Mouse (Mus musculus) C2C12 (cell line): Measurements from ENCODE around the gene H2al1e. TPM values are rescaled to one million over a fixed set of nuclear protein-coding genes. Genes with fewer than 3 reads are reported as not detected.
"Not testable (repeated sequence)": the region's sequence is repeated elsewhere in the genome, so short reads cannot be mapped to it uniquely, and the experiment has no call there.

Source experiments
- H3K27me3 ChIP-seq: one replicate; pipeline ENCODE4 v1.6.1; 2011; ENCODE audit not compliant: control insufficient read depth, insufficient read depth, insufficient read length
- H3K36me3 ChIP-seq: one replicate; pipeline ENCODE4 v1.6.1; 2011; ENCODE audit not compliant: control insufficient read depth, insufficient read depth
- H3K4me3 ChIP-seq: one replicate; pipeline ENCODE4 v1.5.1; 2011; ENCODE audit warnings: mild to moderate bottlenecking, control low read depth; ENCODE audit not compliant: poor library complexity, insufficient read depth, severe bottlenecking
- H3K79me2 ChIP-seq: one replicate; pipeline ENCODE4 v1.6.1; 2011; ENCODE audit not compliant: control insufficient read depth, insufficient read depth
- H3K79me3 ChIP-seq: one replicate; pipeline ENCODE4 v1.6.1; 2011; ENCODE audit warnings: low read depth, control low read depth
- H3ac ChIP-seq: one replicate; pipeline ENCODE3; 2011; ENCODE audit warnings: low read depth; ENCODE audit not compliant: control insufficient read depth, insufficient read length
- CEBPB ChIP-seq: IDR thresholded peaks from one replicate; pipeline ENCODE4 v1.6.1; 2011; ENCODE audit warnings: low read depth, mild to moderate bottlenecking, control low read depth, moderate library complexity
- CTCF ChIP-seq: IDR thresholded peaks from one replicate; pipeline ENCODE4 v1.5.1; 2011; ENCODE audit not compliant: control insufficient read depth, insufficient read depth, insufficient read length
- FOSL1 ChIP-seq: IDR thresholded peaks from one replicate; pipeline ENCODE4 v1.8.0; 2011; ENCODE audit warnings: mild to moderate bottlenecking, low read length; ENCODE audit not compliant: poor library complexity, insufficient read depth, severe bottlenecking
- MAX ChIP-seq: IDR thresholded peaks from one replicate; pipeline ENCODE4 v1.6.1; 2011; ENCODE audit warnings: mild to moderate bottlenecking, control low read depth
- MYOD1 ChIP-seq: IDR thresholded peaks from one replicate; pipeline ENCODE4 v1.6.1; 2011; ENCODE audit warnings: low read depth; ENCODE audit not compliant: control insufficient read depth, insufficient read length
- MYOG ChIP-seq: IDR thresholded peaks from one replicate; pipeline ENCODE4 v1.6.1; 2011; ENCODE audit not compliant: control insufficient read depth, insufficient read length; ENCODE audit errors: extremely low read depth
- USF1 ChIP-seq: IDR thresholded peaks from one replicate; pipeline ENCODE4 v1.6.1; 2011; ENCODE audit warnings: low read depth, mild to moderate bottlenecking, control low read depth, moderate library complexity
- polyA plus RNA-seq: library from polyadenylated mRNA; unstranded; fragments of >200 nt; fragmentation: generic; extraction: Trizol; gene quantifications from one replicate; pipeline ENCODE4 v1.2.1, GENCODE M21; 2012; ENCODE audit warnings: missing spikeins

Gene H2al1e
- polyA plus RNA-seq, 1 experiment = not detected

GRCm38 (mm10) chrX:11280741-11281140 lies 31.0 kb upstream of the H2al1e start:
- Histone ChIP-seq H3K36me3 (no peaks in the 10 kb centered on the region), H3K27me3 (no peaks in the 10 kb centered on the region), H3K79me3 (no peaks in the 10 kb centered on the region), H3K4me3 (no peak overlapping the region), H3K79me2 (no peaks in the 10 kb centered on the region), H3ac (no peak overlapping the region)
- TF ChIP-seq CTCF (no peak), MAX (no peak), FOSL1 (no peak), USF1 (no peak), CEBPB (no peak), MYOD1 (no peak), MYOG (no peak)

GRCm38 (mm10) chrX:11288306-11288882 lies 23.3 kb upstream of the H2al1e start:
- Histone ChIP-seq H3K79me3 (no peaks in the 10 kb centered on the region), H3K36me3 (no peaks in the 10 kb centered on the region), H3K27me3 (no peaks in the 10 kb centered on the region), H3K4me3 (no peak overlapping the region), H3ac (no peak overlapping the region), H3K79me2 (no peaks in the 10 kb centered on the region)
- TF ChIP-seq MYOG = no peak
- no peak for TF ChIP-seq MYOD1
- no peak for TF ChIP-seq MAX
- no peak for TF ChIP-seq CEBPB
- no peak for TF ChIP-seq CTCF
- TF ChIP-seq FOSL1 = no peak
- no peak for TF ChIP-seq USF1

GRCm38 (mm10) chrX:11289244-11289643 lies 22.5 kb upstream of the H2al1e start:
- Histone ChIP-seq H3K79me2 (no peaks in the 10 kb centered on the region), H3ac (no peak overlapping the region), H3K36me3 (no peaks in the 10 kb centered on the region), H3K4me3 (no peak overlapping the region), H3K79me3 (no peaks in the 10 kb centered on the region), H3K27me3 (no peaks in the 10 kb centered on the region)
- TF ChIP-seq MAX = no peak
- no peak for TF ChIP-seq USF1
- no peak for TF ChIP-seq CEBPB
- no peak for TF ChIP-seq MYOD1
- no peak for TF ChIP-seq FOSL1
- no peak for TF ChIP-seq MYOG
- TF ChIP-seq CTCF = no peak

- not testable (repeated sequence) for H3K79me3 ChIP-seq, H3K36me3 ChIP-seq, H3K27me3 ChIP-seq, H3ac ChIP-seq, H3K4me3 ChIP-seq, H3K79me2 ChIP-seq
These were observed 12.8 kb upstream of the H2al1e start, which contains the start of gene H2al1a for GRCm38 (mm10) chrX:11298957-11299356. TSS of gene H2al1a (plus strand) at chrX:11299257.

GRCm38 (mm10) chrX:11302132-11302531 lies 9.6 kb upstream of the H2al1e start, which contains the start of gene H2al1b:
TSS of gene H2al1b (plus strand) at chrX:11302432.
- not testable (repeated sequence) for H3K79me2 ChIP-seq, H3K27me3 ChIP-seq, H3K36me3 ChIP-seq, H3K79me3 ChIP-seq, H3ac ChIP-seq, H3K4me3 ChIP-seq

- not testable (repeated sequence) for H3ac ChIP-seq, H3K4me3 ChIP-seq, H3K79me3 ChIP-seq, H3K36me3 ChIP-seq, H3K27me3 ChIP-seq, H3K79me2 ChIP-seq
These were observed 6.4 kb upstream of the H2al1e start, which contains the start of gene H2al1c for GRCm38 (mm10) chrX:11305355-11305754. TSS of gene H2al1c (plus strand) at chrX:11305655.

GRCm38 (mm10) chrX:11308524-11308923 lies 3.2 kb upstream of the H2al1e start, which contains the start of gene H2al1d:
TSS of gene H2al1d (plus strand) at chrX:11308824.
- not testable (repeated sequence) for H3K36me3 ChIP-seq, H3K4me3 ChIP-seq, H3ac ChIP-seq, H3K79me3 ChIP-seq, H3K27me3 ChIP-seq, H3K79me2 ChIP-seq

GRCm38 (mm10) chrX:11314858-11315257 lies 3.1 kb downstream of the H2al1e start, which contains the start of gene H2al1f:
TSS of gene H2al1f (plus strand) at chrX:11315158.
- not testable (repeated sequence) for H3K27me3 ChIP-seq, H3K79me2 ChIP-seq, H3K79me3 ChIP-seq, H3ac ChIP-seq, H3K4me3 ChIP-seq, H3K36me3 ChIP-seq

GRCm38 (mm10) chrX:11317956-11318355 lies 6.2 kb downstream of the H2al1e start, which contains the start of gene H2al1g:
TSS of gene H2al1g (plus strand) at chrX:11318256.
- not testable (repeated sequence) for H3K79me2 ChIP-seq, H3K4me3 ChIP-seq, H3K79me3 ChIP-seq, H3ac ChIP-seq, H3K27me3 ChIP-seq, H3K36me3 ChIP-seq

- not testable (repeated sequence) for H3K4me3 ChIP-seq, H3K79me3 ChIP-seq, H3ac ChIP-seq, H3K79me2 ChIP-seq, H3K36me3 ChIP-seq, H3K27me3 ChIP-seq
These were observed 9.5 kb downstream of the H2al1e start, which contains the start of gene H2al1h for GRCm38 (mm10) chrX:11321192-11321591. TSS of gene H2al1h (plus strand) at chrX:11321492.
